Mouse (Mus musculus): ENCODE data around the gene Cpox.
A peak's percentile ranks its signal among the peaks of the same experiment; 100 is the strongest.
"Not testable (repeated sequence)": the region's sequence is repeated elsewhere in the genome, so short reads cannot be mapped to it uniquely, and the experiment has no call there.

Gene Cpox

DNA sequence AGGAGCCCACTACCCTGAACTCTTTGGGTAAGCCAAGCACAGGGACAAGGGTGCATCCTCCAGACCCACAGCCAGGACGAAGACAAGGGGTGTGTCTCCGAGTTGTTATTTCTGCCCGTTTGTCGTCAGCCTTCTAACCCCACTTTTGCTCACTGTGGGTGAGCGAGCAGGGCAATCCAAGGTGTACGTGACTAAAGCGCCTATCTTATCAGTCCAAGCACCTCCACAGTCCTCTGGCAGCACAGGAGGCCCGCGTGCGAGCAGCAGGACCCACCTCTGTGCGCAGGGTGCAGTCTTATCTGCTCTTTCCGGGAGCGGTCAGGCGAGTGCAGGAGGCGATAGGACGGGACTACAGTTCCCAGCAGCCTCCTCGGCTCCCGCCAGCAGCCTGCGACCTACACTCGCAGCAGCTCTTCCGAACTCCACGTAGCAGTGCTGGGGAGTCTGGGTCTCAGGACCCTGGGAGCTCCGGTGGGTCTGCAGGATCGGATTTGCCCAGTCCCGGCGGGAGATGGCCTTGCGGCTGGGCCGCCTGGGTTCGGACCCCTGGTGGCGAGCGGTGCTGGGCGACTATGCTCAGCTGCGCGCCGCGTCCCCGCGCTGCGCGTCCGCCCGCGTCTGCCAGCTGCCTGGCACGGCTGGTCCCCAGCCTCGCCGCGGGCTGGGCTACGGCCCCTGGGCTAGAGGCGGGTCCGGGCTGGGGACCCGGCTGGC is at the start of gene Cpox:
Gene Cpox, plus strand, starts transcription at position 376 of the 714 bp plus-strand sequence.
- DNase-seq (ENCODE audit: low spot score in 2 of 2) = peak; percentile 65 to 71

DNA sequence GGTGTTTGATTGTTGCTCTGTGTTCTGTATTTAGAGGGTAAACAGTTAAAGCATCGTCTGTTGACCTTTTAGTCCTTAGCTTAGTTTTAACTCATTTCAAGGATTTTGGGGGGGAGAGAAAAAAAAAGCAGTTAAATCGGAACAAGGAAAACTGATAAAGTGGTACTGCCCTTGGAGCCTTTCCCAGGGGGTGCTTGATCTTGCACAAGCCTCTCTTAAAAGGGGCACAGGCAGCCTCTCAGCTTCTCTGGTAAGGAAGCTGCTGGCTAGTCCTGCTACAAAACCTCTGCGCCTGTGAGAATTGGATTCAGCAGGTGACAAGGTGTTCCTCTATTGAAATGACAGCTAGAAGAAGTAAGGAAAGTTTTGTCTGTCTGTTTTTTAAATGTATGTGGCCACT is 47.7 kb upstream of the Cpox start:
- DNase-seq (ENCODE audit: low spot score in 2 of 2) = no peak

DNA sequence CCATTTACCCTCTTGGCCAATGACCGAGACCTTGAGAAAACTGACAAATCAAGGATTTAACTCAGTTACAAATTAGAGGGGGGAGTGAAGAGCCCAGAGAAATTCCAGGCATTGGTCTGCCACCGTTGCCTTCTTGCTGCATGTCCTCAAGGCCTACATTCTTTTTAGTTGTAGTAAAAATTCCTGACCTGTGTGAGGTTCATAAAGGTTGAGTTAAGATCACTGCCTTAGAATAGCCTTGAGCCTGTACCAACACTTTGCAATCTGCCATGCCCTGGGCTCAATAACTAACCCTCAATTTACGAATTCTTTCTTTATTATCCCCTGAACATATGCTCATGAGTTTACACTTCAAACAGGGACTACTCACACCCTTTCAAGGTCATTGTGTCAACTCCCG is 47.0 kb upstream of the Cpox start:
- DNase-seq (ENCODE audit: low spot score in 2 of 2) = no peak

DNA sequence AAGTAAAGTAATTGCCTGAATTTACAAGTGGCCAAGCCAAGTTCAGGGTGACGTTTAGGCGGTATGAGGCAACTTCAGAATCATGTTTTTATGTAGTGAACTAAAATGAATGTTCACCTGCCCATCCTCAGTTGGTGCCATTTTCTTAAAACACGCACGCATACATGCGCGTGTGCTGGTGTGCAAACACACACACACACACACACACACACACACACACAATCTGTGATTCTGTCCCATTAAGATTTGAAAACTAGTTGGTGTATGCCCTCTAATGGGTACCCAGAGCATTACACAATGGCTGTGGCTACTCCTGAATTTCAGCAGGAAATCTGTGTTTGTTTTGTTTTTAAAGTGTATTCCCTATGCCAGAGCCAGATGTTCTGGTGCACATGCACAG is 46.1 kb upstream of the Cpox start:
- DNase-seq (ENCODE audit: low spot score in 2 of 2) = peak in 1 of 2 experiments; percentile 26

DNA sequence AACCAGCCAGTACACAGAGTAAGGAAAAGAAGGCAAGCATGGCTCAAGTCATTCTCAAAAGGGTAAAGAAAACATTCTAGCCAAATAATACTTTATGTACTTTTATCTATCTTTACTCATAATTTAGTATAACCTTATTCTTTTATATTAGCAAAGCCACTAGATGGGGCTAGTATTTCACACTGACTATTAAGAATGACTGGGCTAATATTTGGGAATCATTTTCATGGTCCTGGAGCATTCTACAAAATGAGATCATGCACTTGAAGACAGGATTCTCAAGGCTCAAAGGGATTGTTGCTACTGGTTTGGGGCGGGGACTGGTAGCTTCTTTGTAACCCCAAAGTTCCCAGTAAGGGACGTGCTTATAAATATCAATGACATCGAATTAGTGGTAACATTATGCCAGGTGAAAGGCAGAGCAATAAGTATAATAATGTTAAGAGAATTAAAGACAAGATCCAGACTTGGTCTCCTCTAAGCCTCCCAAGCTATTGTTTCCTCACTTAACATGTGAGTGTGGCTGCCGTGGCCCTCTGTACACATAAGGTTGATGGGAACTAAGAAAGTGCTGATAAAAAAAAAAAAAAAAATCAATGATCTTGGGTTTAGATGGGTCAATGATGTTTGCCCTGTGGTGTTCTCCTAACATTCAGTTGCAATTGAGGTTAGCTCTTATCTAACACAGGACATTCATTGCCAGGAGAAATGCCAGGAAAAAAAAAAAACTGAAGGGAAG is 42.3 kb upstream of the Cpox start:
- DNase-seq (ENCODE audit: low spot score in 2 of 2) = no peak

DNA sequence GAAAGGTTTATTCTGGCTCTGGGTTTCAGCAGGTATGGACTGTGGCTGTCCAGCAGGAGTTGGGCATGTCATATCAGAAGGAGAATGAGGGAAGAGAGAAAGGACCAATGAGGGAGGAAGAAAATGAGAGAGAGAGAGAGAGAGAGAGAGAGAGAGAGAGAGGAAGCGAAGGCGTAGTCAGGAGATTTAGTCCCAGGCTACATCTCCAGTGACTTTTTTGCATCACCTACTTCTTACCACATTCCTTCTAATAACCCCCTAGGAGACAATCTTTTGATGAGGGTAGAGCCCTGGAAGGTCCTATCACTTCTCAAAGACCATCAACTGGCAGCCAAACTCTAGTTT is 41.8 kb upstream of the Cpox start:
- no peak for DNase-seq (ENCODE audit: low spot score in 2 of 2)

DNA sequence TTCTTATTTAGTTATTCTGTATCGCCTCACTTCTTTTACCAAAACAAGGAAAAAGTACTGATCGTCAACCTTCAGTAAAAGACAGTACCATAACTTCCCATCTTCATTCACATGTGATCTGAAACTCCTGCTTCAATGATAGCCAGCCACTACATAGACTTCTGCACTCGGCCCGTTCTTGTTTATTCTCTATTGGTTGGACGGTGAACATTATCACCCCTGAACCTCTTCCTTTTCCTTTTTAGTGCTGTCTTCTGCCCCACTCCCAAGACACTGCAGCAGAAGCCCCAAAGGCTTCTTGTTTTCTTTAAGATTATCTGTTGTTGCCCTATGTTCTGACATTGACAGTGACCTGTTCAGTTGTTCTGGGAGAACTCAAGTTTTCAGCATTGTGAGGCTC is 41.1 kb upstream of the Cpox start:
- no peak for DNase-seq (ENCODE audit: low spot score in 2 of 2)

DNA sequence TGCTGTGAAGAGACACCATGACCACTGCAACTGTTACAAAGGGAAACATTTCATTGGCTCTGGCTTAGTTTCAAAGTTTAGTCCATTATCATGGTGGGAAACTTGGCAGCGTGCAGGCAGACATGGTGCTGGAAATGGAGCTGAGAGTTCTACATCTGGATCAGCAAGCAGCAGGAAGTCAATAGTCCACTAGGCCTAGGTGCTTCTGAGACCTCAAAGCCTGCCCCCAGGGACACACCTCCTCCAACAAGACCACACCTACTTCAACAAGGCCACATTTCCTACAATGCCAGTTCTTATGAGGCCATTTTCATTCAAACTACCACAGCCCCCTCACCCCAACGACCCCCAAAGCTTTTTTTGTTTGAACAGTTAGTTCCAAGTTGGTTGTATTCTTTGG is 40.4 kb upstream of the Cpox start:
- no peak for DNase-seq (ENCODE audit: low spot score in 2 of 2)

DNA sequence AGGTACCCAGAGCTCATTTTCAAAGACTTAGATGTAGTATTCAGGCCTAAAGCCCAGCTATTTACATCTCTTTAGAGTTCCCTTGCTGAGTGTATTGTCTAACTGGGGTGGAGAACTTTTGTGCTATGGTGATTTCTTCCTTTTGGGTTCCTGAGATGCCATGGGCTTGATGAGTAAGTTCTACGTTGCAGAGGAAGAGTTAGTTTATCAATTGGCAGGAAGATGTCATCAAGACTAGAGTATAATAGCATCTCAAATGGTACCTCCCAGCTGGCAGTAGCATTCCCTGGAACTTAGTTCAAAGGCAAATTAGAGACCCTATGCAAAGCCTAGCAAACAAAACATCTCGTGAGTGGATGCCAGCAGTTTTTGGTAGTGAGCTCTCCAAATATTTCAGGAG is 34.2 kb upstream of the Cpox start:
- no peak for DNase-seq (ENCODE audit: low spot score in 2 of 2)

DNA sequence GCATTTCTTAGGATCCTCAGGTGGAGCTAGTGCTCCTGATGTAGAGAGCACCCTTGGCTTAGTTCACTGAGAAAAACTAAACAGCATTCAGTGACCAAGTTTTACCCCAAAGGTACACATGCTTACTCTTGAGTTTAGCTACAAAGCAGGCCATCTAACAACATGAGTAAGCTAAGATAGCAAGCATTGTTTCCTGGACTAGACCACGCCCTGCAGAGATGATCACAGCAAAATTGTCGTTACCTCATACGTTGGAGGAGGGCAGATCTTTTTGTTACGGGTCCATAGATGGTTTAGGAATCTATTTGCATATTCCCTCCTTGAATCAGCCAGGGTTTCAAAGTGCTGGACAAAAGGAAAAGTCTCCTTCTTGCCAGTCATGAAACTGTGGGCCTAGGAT is 32.6 kb upstream of the Cpox start:
- DNase-seq (ENCODE audit: low spot score in 2 of 2) = no peak

DNA sequence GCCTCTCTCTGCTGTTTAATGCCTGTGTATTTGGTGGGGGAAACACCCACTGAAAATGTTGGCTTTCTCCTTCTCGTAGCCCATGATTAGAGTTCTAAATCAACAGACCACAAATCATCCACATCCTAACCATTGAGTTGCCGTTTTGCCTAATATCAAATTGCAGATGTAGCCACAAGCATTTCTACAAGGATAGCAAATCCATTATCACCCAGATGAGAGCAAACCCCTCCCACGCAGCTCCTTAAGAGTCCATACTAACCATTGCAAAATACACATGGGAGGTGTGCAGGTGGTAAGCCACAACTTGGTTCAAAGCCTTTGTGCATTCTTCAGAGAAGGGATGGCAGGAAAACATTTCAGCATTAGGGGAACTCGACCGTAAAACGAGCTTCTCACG is 32.1 kb upstream of the Cpox start:
- no peak for DNase-seq (ENCODE audit: low spot score in 2 of 2)

DNA sequence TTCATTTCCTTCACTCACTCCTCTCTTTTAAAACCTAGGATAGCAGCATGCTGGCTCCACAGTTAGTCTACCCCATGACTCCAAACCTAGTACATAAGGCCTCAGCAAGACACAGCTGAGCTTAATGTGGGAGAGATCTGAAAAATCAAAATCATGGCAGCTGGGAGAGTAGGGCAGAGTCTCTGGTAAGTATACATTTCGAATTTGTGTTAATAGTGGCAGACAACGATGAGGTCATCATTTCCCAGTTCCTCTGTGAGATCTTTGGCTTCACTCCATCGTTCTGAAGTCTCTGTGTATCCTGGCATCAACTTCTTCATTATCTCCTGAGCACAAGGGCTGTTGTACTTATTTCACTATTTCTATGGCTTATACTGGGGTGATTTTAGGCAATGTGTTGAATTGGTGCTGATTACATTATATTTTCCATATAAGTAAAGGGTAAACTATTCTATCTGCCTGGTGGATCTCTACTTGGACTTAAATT is 31.4 kb upstream of the Cpox start, which contains the start of gene E330017A01Rik:
Gene E330017A01Rik, minus strand, starts transcription at position 51 of the 487 bp plus-strand sequence.
- DNase-seq (ENCODE audit: low spot score in 2 of 2) = no peak

DNA sequence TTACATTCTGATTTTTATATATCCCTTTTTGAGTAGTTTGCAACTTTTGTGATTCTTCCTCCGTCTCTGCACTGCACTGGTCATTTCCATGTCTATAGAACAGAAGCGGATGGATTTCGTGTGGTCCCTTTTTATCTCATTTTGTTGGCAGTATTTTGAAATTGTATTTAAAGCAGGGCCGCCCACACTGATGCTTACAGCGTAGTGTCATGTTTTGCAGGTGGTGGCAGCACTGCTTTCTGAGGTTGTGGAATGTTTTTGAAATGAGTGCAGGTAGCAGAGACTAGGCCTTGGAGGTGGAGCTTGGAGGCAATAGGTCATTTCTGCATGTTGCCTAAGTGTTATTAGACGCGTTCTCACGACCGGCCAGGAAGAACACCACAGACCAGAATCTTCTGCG is 20.1 kb upstream of the Cpox start:
- no peak for DNase-seq (ENCODE audit: low spot score in 2 of 2)

DNA sequence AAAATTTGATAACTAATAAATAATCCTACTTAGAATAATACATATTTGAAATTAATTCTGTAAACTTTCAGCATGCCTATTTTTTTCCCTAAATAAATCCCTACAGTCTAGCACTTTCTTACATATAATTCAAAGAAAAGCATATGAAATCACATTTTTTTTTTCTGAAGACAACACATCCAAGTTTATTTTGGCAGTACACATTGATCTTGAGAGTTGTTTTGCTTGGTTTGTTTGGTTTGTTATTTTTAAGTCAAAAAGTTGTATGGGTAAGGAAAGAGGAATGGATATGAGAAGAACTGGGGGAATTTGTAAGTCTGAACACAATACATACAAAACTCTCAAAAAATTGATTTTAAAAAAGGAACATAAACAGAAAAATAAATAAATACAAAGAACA is 14.3 kb upstream of the Cpox start:
- DNase-seq (ENCODE audit: low spot score in 2 of 2) = no peak

DNA sequence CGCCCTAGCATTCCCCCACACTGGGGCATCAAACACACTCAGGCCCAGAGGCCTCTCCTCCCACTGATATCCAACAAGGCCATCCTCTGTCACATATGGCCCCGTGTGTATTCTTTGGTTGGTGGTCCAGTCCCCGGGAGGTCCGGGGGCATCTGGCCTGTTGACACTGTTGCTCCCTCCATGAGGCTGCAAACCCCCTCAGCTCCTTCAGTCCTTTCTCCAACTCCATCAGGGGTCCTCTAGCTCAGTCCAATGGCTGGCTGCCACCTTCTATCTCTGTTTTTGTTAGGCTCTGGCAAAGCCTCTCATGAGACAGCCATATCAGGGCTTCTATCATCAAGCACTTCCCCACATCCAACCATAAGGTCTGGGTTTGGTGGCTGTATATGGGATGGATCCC is 13.6 kb upstream of the Cpox start:
- DNase-seq (ENCODE audit: low spot score in 2 of 2) = no peak

DNA sequence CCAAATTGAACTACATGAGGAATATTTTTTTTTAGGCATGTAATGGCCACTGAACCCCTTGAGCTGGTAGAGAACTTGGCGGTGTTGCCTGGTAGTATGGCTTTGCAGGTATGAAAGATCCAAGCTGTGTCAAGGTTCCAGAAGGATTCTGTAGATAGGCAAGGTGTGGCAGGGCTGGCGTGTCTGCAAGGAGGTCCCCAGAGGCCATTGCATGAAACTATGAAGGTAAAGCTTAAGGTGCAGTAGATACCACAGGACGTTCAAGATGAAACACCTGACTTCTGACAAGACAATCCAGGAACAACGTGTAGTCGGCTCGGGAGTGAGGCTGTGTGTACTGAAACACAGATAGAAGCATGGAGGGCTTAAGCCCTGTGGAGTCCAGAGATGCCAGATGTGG is 11.4 kb upstream of the Cpox start:
- no peak for DNase-seq (ENCODE audit: low spot score in 2 of 2)

DNA sequence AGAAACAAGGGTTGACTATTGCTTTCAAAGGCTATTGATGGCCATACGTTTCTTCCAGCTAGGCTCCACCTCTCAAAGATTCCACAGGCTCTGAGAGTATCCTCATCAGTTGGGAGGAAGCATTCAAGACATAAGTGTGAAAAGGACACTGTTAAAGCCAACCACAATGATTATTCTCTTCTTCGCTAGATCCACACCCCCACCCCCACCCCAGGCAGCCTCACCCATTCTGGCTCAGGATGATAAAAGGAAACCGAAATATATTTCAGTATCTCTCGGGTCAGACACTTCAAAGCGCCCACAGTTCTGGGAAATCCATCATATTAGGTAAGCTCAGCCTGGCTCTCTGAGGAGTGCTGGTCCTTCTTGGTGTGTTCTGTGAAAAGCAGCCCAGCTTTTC is 8.3 kb upstream of the Cpox start:
- DNase-seq (ENCODE audit: low spot score in 2 of 2) = no peak

DNA sequence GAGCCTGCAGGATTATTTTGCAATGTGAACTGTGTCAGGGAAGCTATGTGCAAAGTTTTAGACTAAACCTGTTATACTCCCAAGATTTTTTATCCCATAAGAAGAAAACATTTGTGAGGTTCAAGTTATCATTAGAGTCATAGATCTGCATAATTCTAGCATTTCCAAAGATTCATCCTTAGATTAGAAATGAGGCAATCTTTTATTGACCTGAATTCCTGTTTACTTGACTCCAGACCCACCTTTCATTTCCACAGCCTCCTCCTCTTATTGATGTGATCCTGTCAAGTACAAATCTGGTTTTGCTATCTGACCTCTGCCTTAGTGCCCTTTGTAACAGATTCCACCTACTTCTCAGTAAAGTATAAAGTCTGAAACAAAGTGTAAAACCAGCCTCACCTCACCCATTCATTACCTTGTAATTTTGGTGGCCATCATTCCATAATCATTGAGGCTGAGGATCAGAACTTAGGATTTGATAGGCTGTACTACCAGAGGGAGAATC is 7.8 kb upstream of the Cpox start:
- DNase-seq (ENCODE audit: low spot score in 2 of 2) = no peak

DNA sequence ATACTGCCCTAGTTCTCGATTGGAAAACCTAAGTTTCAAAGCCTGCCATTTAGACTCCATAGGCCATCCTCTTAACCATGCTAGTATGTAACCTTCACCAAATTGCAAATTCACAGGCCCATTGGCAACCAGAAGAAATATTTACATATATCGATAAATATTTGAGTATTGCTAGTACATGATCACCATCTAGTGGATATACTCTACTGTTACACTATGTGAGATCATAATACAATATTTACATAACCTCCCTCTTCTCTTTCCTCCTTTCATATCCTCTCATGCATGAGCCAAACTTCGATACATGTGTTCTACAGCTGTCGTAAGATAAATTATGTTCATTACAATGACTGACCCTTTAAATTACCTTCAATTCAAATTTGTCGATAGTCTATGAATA is 7.1 kb upstream of the Cpox start:
- DNase-seq (ENCODE audit: low spot score in 2 of 2) = no peak

DNA sequence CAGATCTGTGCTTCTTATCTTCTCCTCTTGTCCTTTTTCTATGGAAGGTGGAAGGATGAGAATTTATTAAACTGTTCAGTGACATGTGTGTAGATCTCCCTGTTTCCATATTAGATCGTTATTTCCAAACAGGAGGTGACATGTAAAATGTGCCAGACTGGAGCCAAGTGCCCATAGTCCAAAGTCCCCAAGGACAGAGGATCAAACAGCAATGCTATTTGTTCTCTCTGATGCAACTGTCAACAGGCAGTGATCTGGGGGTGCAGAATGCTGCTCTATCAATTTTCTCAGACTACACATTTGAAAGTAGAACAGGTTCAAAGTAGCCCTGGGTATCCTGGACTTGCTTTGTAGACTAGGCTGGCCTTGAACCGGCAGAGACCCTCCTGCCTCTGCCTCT is 6.3 kb upstream of the Cpox start:
- no peak for DNase-seq (ENCODE audit: low spot score in 2 of 2)

DNA sequence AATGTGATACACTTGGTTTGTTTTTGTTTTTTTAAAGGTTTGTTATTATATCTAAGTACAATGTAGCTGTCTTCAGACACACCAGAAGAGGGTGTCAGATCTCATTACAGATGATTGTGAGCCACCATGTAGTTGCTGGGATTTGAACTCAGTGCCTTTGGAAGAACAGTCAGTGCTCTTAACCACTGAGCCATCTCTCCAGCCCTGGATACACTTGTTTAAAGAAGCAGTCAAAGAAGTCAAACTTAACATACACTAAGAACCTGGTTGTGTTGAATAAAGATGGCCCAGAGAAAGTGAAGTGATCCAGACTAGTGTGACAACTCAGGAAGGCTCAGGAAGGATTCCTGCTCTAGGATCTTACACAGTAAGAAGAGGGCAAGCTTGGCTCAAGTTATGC is 5.0 kb upstream of the Cpox start:
- DNase-seq (ENCODE audit: low spot score in 2 of 2) = not testable (repeated sequence)

DNA sequence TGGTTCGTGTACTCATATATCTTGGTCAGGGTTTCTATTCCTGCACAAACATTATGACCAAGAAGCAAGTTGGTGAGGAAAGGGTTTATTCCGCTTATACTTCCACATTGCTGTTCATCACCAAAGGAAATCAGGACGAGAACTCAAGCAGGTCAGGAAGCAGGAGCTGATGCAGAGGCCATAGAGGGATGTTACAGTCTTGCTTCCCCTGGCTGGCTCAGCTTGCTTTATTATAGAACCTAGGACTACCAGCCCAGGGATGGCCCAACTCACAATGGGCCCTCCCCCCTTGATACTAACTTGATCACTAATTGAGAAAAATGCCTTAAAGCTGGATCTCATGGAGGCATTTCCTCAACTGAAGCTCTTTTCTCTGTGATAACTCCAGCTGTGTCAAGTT is 3.4 kb upstream of the Cpox start:
- DNase-seq (ENCODE audit: low spot score in 2 of 2) = not testable (repeated sequence)

DNA sequence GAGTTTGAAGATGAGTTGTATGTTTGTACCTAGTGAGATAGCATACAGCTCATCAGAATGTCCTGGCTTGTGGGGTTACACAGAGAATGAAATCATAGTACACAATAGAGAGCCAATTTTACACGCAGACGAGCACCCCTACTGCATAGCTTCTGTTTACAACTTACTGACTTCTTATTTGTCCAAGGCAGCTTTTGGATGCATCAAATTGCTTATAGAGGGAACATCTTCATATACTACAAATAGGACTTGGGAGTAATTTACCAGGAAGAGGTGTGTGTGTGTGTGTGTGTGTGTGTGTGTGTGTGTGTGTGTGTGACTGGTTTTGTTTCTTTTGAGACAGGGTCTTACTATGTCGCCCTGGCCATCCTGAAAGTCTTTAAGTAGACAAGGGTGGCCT is 1.5 kb upstream of the Cpox start:
- DNase-seq (ENCODE audit: low spot score in 2 of 2) = no peak

Data from frontal cortex, postnatal 14 days (tissue).